Mouse (Mus musculus) MEL (cell line): ENCODE results near the gene Ifi202b.
"Not testable (repeated sequence)": the region's sequence is repeated elsewhere in the genome, so short reads cannot be mapped to it uniquely, and the experiment has no call there.

ENCODE experiments used
- CTCF ChIP-seq, 3 experiments: IDR thresholded peaks in 2 of 3; conservative IDR thresholded peaks in 1 of 3; 2 replicates each; pipeline ENCODE4 v1.5.1; 2011 to 2012; ENCODE audit warnings: low read length in 3 of 3, low read depth in 2 of 3, mild to moderate bottlenecking in 2 of 3, improper control_type of control experiment in 1 of 3, inconsistent platforms in 1 of 3, mixed read lengths in 1 of 3, moderate library complexity in 1 of 3; ENCODE audit not compliant: control insufficient read depth in 1 of 3, insufficient read depth in 1 of 3, poor library complexity in 1 of 3, severe bottlenecking in 1 of 3
- EP300 ChIP-seq, 2 experiments: IDR thresholded peaks; 2 replicates each; pipeline ENCODE4 v1.6.1; 2011; ENCODE audit warnings: improper control_type of control experiment in 2 of 2, low read length in 2 of 2, low read depth in 1 of 2, mild to moderate bottlenecking in 1 of 2
- GATA1 ChIP-seq: IDR thresholded peaks from 2 replicates; pipeline ENCODE4 v1.6.1; 2011; ENCODE audit warnings: low read depth, low read length, improper control_type of control experiment
- MAX ChIP-seq: IDR thresholded peaks from 2 replicates; pipeline ENCODE4 v1.6.1; 2011; ENCODE audit warnings: low read length, improper control_type of control experiment
- MAZ ChIP-seq: IDR thresholded peaks from 2 replicates; pipeline ENCODE4 v1.6.1; 2012; ENCODE audit warnings: low read depth, mild to moderate bottlenecking, inconsistent platforms, low read length, improper control_type of control experiment
- MXI1 ChIP-seq: IDR thresholded peaks from 2 replicates; pipeline ENCODE4 v1.6.1; 2011; ENCODE audit warnings: mild to moderate bottlenecking, low read depth, low read length, improper control_type of control experiment
- POLR2A ChIP-seq, 2 experiments: IDR thresholded peaks; 2 replicates each; pipeline ENCODE4 v1.6.1; 2011 to 2012; ENCODE audit warnings: low read length in 2 of 2, mild to moderate bottlenecking in 2 of 2, control low read depth in 1 of 2, improper control_type of control experiment in 1 of 2, low read depth in 1 of 2, moderate library complexity in 1 of 2; ENCODE audit not compliant: control insufficient read depth in 1 of 2, insufficient read depth in 1 of 2, poor library complexity in 1 of 2
- POLR2AphosphoS2 ChIP-seq: IDR thresholded peaks from 2 replicates; pipeline ENCODE4 v1.6.1; 2011; ENCODE audit warnings: low read length, improper control_type of control experiment
- RAD21 ChIP-seq: IDR thresholded peaks from 2 replicates; pipeline ENCODE4 v1.6.1; 2011; ENCODE audit warnings: mild to moderate bottlenecking, low read depth, low read length, improper control_type of control experiment
- SIN3A ChIP-seq: IDR thresholded peaks from 2 replicates; pipeline ENCODE4 v1.6.1; 2012; ENCODE audit warnings: low read length, improper control_type of control experiment, inconsistent platforms
- ZC3H11A ChIP-seq: IDR thresholded peaks from 2 replicates; pipeline ENCODE4 v1.6.1; 2012; ENCODE audit warnings: low read depth, mild to moderate bottlenecking, inconsistent platforms, low read length, improper control_type of control experiment
- ZMIZ1 ChIP-seq: IDR thresholded peaks from 2 replicates; pipeline ENCODE4 v1.6.1; 2012; ENCODE audit warnings: low read depth, mild to moderate bottlenecking, inconsistent platforms, low read length, improper control_type of control experiment, moderate library complexity

DNA sequence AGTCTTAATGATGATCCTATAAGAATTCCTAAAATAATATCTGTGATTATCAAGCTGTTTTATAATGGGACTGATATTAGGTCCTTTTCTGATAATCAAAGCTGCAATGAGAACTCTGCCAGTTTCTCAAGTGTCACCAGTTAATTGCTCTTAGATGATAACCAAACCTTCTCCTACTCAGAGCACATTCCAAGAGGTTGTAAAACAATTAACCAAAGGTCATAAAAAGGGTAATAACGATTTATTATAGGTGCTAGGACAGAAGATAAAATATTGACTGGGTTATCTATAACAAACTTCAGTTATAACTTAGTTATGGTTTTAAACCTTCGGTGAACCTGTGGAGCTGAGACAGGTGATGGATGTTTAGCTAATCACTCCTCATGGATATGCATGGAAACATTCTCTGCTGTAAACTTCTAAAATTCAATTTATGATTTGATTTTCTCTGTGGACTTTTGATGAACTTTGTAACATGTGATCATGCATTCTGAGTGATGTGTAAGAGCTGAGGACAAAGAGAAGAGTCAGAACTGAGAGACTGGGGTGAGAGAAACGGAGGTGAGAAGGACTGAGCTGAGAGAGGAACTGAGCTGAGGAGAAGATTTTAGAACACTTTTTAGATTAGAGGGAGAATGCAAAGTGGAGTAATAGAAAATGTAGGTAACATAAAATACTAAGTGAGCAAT lies 26.6 kb downstream of the Ifi202b start:
- not testable (repeated sequence) for TF ChIP-seq MAX; POLR2A (IDR thresholded peaks at IDR 0.05; ENCODE audit: control insufficient read depth in 1 of 2, insufficient read depth in 1 of 2, low read depth in 1 of 2, low read length in 2 of 2, poor library complexity in 1 of 2); CTCF (IDR thresholded peaks at IDR 0.05 in 2 of 3, conservative IDR thresholded peaks at IDR 0.05 in 1 of 3; ENCODE audit: control insufficient read depth in 1 of 3, insufficient read depth in 1 of 3, low read depth in 2 of 3, low read length in 3 of 3, poor library complexity in 1 of 3, severe bottlenecking in 1 of 3); POLR2AphosphoS2; SIN3A; MXI1; ZC3H11A; RAD21; GATA1; MAZ; ZMIZ1; EP300 (IDR thresholded peaks at IDR 0.05; ENCODE audit: low read depth in 1 of 2, low read length in 2 of 2)
